Mouse (Mus musculus) kidney, embryonic 16.5 days (tissue): ENCODE measurements around the gene Hist2h3b. TPM values are rescaled to one million over a fixed set of nuclear protein-coding genes. Genes with fewer than 3 reads are reported as not detected.
"Not testable (repeated sequence)": the region's sequence is repeated elsewhere in the genome, so short reads cannot be mapped to it uniquely, and the experiment has no call there.

Experiments used
- ATAC-seq: fragments of 200-750 bp; cut with Nextera tagmentation; 2 replicates; pipeline ENCODE4 v1.8.0; 2017; ENCODE audit warnings: moderate TSS enrichment; ENCODE audit not compliant: low FRiP score, low TSS enrichment
- H3K27ac ChIP-seq: fragments of 300-500 bp; sonication (generic); 2 replicates; pipeline ENCODE4 v1.5.1; 2014; ENCODE audit warnings: low read length
- H3K27me3 ChIP-seq: fragments of 300-500 bp; sonication (generic); 2 replicates; pipeline ENCODE4 v1.6.1; 2014; ENCODE audit warnings: low read length, control low read depth, mixed read lengths; ENCODE audit not compliant: insufficient read depth
- H3K36me3 ChIP-seq: fragments of 300-500 bp; sonication (generic); 2 replicates; pipeline ENCODE4 v1.6.1; 2014; ENCODE audit warnings: low read length, control low read depth, mixed read lengths; ENCODE audit not compliant: insufficient read depth
- H3K4me1 ChIP-seq: fragments of 300-500 bp; sonication (generic); 2 replicates; pipeline ENCODE4 v1.6.1; 2014; ENCODE audit warnings: low read length, control low read depth, mixed read lengths; ENCODE audit not compliant: insufficient read depth
- H3K4me2 ChIP-seq: fragments of 300-500 bp; sonication (generic); replicated peaks from 2 replicates; pipeline ENCODE4 v1.6.1; 2014; ENCODE audit warnings: low read depth, low read length
- H3K4me3 ChIP-seq: fragments of 300-500 bp; sonication (generic); 2 replicates; pipeline ENCODE4 v1.5.1; 2014; ENCODE audit warnings: mild to moderate bottlenecking, low read length
- H3K9ac ChIP-seq: fragments of 300-500 bp; sonication (generic); replicated peaks from 2 replicates; pipeline ENCODE4 v1.6.1; 2014; ENCODE audit warnings: low read length
- H3K9me3 ChIP-seq: fragments of 300-500 bp; sonication (generic); 2 replicates; pipeline ENCODE4 v1.6.1; 2016; ENCODE audit warnings: low read length, control low read depth
- WGBS: fragments of 180-500 bp; shearing (Covaris S2); extraction: QIAGEN DNeasy Blood & Tissue Kit; methylation state at CpG from one replicate; pipeline ENCODE4 v1.1.7; 2014; 5-methylcytosine and 5-hydroxymethylcytosine counted together
- polyA plus RNA-seq: library from polyadenylated mRNA; unstranded; fragments of >200 nt; fragmentation: Nextera tagmentation; extraction: Ambion mirVana; gene quantifications from 2 replicates; pipeline ENCODE4 v1.2.1, GENCODE M21; 2015

The Hist2h3b gene
- polyA plus RNA-seq, 1 experiment from 2014 or later: 35.4 TPM

GRCm38 (mm10) chr3:96237904-96238511 is 30.4 kb upstream of the Hist2h3b start:
- WGBS: 2% methylated on average over 12 of the region's 12 CpGs
- Histone ChIP-seq H3K9me3 (no peaks in the 10 kb centered on the region), H3K4me1 (peaks cover 23% of the 10 kb centered on the region), H3K27me3 (no peaks in the 10 kb centered on the region), H3K36me3 (no peaks in the 10 kb centered on the region), H3K9ac (peak overlapping the region; percentile 82), H3K27ac (peak overlapping the region; percentile 87), H3K4me3 (peak overlapping the region; percentile 63), H3K4me2 (peak overlapping the region; percentile 70)
- ATAC-seq: no peak

GRCm38 (mm10) chr3:96238954-96239793 is 29.3 kb upstream of the Hist2h3b start, which contains the start of gene Hist2h3c2:
TSS of gene Hist2h3c2 (minus strand) at chr3:96239127.
- H3K36me3 ChIP-seq, H3K9me3 ChIP-seq, H3K27me3 ChIP-seq: not testable (repeated sequence)
- ATAC-seq: peak; percentile 95
- peak within 1 kb of the TSS; percentile 87 for H3K27ac ChIP-seq
- 0% methylated on average over 4 of the region's 68 CpGs for WGBS
- H3K4me3 ChIP-seq: peak within 1 kb of the TSS; percentile 63
- H3K9ac ChIP-seq: peak within 1 kb of the TSS; percentile 82
- peak within 1 kb of the TSS; percentile 70 for H3K4me2 ChIP-seq
- peaks cover 30% of the 10 kb centered on the region for H3K4me1 ChIP-seq

GRCm38 (mm10) chr3:96239949-96240798 is 28.3 kb upstream of the Hist2h3b start, which contains the start of gene Hist2h2aa2:
TSS of gene Hist2h2aa2 (minus strand) at chr3:96240276.
- H3K36me3 ChIP-seq: not testable (repeated sequence)

DNA sequence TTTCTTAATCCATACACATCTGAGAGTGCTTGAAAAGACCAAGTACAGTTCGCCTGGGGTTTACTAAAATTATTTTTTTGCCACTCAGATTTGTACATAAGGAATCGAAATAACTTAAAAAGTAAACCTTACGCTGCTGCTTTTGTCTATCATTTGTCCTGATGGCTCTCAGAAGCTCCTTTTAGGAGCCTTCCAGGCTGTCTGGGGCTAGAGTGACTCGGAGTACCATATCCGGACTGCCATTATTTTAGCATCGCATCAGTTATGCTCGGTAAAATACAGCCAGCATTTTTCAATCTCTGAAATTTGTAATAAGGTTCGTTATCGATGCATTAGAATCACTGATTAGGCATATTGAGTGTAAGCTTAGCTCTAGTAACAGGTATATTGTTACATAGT is 27.7 kb upstream of the Hist2h3b start:
- H3K27ac ChIP-seq: peak overlapping the region; percentile 88
- no peaks in the 10 kb centered on the region for H3K27me3 ChIP-seq
- H3K36me3 ChIP-seq: no peaks in the 10 kb centered on the region
- no peak for ATAC-seq
- H3K9ac ChIP-seq: peak overlapping the region; percentile 65; the same call in 1 of the 2 replicates
- H3K4me2 ChIP-seq: peak overlapping the region; percentile 24
- no peaks in the 10 kb centered on the region for H3K9me3 ChIP-seq
- 77% methylated on average over 9 of the region's 9 CpGs for WGBS
- H3K4me1 ChIP-seq: peaks cover 36% of the 10 kb centered on the region
- no peak overlapping the region for H3K4me3 ChIP-seq

More at GRCm38 (mm10) chr3:96239949-96240798, 28.3 kb upstream of the Hist2h3b start, which contains the start of gene Hist2h2aa2:
- H3K27me3 ChIP-seq, H3K9me3 ChIP-seq: not testable (repeated sequence)
- Histone ChIP-seq H3K4me2 (peak within 1 kb of the TSS; percentile 33), H3K4me1 (peaks cover 36% of the 10 kb centered on the region), H3K4me3 (peak within 1 kb of the TSS; percentile 36), H3K27ac (peak within 1 kb of the TSS; percentile 88), H3K9ac (peak within 1 kb of the TSS; percentile 65; the same call in 1 of the 2 replicates)
- peak; percentile 88 for ATAC-seq
- 5% methylated on average over 23 of the region's 85 CpGs for WGBS

GRCm38 (mm10) chr3:96243921-96244572 is 24.4 kb upstream of the Hist2h3b start:
- H3K4me2 ChIP-seq: peak overlapping the region; percentile 63
- no peaks in the 10 kb centered on the region for H3K36me3 ChIP-seq
- ATAC-seq: no peak
- H3K9me3 ChIP-seq: no peaks in the 10 kb centered on the region
- peaks cover 31% of the 10 kb centered on the region for H3K4me1 ChIP-seq
- peak overlapping the region; percentile 99 for H3K27ac ChIP-seq
- WGBS: 67% methylated on average over 7 of the region's 7 CpGs
- H3K4me3 ChIP-seq: peak overlapping the region; percentile 60; the same call in 1 of the 2 replicates
- peak overlapping the region; percentile 87 for H3K9ac ChIP-seq
- H3K27me3 ChIP-seq: no peaks in the 10 kb centered on the region

DNA sequence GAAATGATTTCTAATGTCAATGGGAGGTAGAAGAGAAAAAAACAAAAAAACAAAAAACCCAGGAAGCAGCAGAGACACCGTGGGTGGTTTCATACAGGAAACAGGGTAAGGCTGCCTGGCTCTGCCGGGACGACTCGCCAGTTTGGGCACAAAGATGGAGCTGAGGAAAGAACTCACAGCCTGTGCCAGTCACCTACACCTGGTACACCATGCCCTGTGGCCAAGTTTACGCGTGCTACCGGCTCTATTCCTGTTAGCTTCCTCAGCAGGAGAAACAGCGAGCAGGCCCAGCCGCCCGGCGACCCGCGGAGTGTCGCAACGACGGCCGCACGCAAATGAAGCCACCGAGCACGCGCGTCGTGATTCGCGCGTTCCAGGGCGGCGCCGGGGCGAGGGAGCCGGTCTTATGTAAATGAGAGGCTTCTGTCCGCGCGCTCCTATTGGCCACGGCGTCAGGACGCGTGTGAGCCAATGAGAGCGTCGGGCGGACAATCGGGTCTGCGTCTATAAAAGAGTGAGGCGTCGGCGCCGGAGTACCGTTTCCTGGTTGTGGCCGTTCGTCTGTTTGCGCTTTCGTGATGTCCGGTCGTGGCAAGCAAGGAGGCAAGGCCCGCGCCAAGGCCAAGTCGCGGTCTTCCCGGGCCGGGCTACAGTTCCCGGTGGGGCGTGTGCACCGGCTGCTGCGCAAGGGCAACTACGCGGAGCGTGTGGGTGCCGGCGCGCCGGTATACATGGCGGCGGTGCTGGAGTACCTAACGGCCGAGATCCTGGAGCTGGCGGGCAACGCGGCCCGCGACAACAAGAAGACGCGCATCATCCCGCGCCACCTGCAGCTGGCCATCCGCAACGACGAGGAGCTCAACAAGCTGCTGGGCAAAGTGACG is 23.2 kb upstream of the Hist2h3b start, which contains the start of gene Hist2h2aa1:
TSS of gene Hist2h2aa1 (plus strand) at position 495 of the 884 bp plus-strand sequence.
- not testable (repeated sequence) for H3K27me3 ChIP-seq, H3K36me3 ChIP-seq, H3K9me3 ChIP-seq
- peak within 1 kb of the TSS; percentile 63 for H3K4me2 ChIP-seq
- peaks cover 39% of the 10 kb centered on the region for H3K4me1 ChIP-seq
- peak within 1 kb of the TSS; percentile 60 for H3K4me3 ChIP-seq
- H3K27ac ChIP-seq: peak within 1 kb of the TSS; percentile 99
- H3K9ac ChIP-seq: peak within 1 kb of the TSS; percentile 87
- WGBS: under 1% methylated on average over 23 of the region's 88 CpGs
- peak; percentile 87 for ATAC-seq

GRCm38 (mm10) chr3:96246018-96246417 is 22.4 kb upstream of the Hist2h3b start:
- H3K4me2 ChIP-seq: peak overlapping the region; percentile 23; the same call in 1 of the 2 replicates
- 0 out of 2 replicates have a peak overlapping the region, but pooled peaks have one; percentile 58 for H3K27ac ChIP-seq
- H3K27me3 ChIP-seq, H3K36me3 ChIP-seq, H3K9me3 ChIP-seq, ATAC-seq: not testable (repeated sequence)
- peaks cover 37% of the 10 kb centered on the region for H3K4me1 ChIP-seq
- peak overlapping the region; percentile 38 for H3K4me3 ChIP-seq
- WGBS: 0% methylated on average over 9 of the region's 21 CpGs
- 0 out of 2 replicates have a peak overlapping the region, but pooled peaks have one; percentile 55 for H3K9ac ChIP-seq

GRCm38 (mm10) chr3:96246427-96246856 is 22.0 kb upstream of the Hist2h3b start, which contains the start of gene Hist2h3c1:
TSS of gene Hist2h3c1 (plus strand) at chr3:96246685.
- H3K27me3 ChIP-seq, H3K36me3 ChIP-seq, H3K9me3 ChIP-seq: not testable (repeated sequence)
- peak within 1 kb of the TSS; percentile 75 for H3K27ac ChIP-seq
- H3K9ac ChIP-seq: peak within 1 kb of the TSS; percentile 72
- H3K4me2 ChIP-seq: peak within 1 kb of the TSS; percentile 55
- H3K4me1 ChIP-seq: peaks cover 37% of the 10 kb centered on the region
- WGBS: 0% methylated on average over 1 of the region's 47 CpGs
- peak within 1 kb of the TSS; percentile 49 for H3K4me3 ChIP-seq
- ATAC-seq: peak; percentile 96
